Mouse (Mus musculus): Measurements from ENCODE around the gene Cpd. TPM values are rescaled to one million over a fixed set of nuclear protein-coding genes. Genes with fewer than 3 reads are reported as not detected.

The Cpd gene
- polyA plus RNA-seq, 1 experiment from 2014 or later, result 14.5 TPM

DNA sequence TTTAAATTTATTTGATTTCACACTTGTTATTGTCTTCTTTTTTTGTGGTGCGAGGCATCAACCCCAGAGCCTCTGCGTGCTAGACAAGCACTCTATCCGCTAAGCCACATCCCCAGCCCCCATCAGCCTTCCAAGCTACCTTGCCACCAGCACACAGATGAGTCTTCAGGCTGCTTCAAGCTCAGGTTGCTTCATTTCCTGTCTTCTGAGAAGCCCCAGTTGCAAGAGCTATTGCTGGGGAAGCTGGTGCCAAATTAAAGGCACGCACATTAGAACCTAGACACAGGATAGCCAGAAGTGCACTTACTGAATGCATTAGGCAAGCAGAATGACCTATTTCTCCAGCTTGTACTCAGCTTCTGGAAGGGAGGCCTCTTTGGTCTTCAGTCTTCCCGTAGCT is 33.0 kb upstream of the Cpd start:
- H3K4me3 ChIP-seq (ENCODE audit: low read depth, low read length), result no peak overlapping the region
- ATAC-seq (replicated peaks; ENCODE audit: low FRiP score) (no peak), DNase-seq (ENCODE audit: low spot score) (no peak)
- H3K4me2 ChIP-seq, result no peak overlapping the region
- H3K36me3 ChIP-seq (ENCODE audit: control insufficient read depth, insufficient read depth, low read length), result no peaks in the 10 kb centered on the region
- no peak overlapping the region for H3K27ac ChIP-seq (ENCODE audit: low read depth, low read length)
- WGBS, result 72% methylated on average over 5 of the region's 5 CpGs
- no peaks in the 10 kb centered on the region for H3K27me3 ChIP-seq (replicated peaks; ENCODE audit: control insufficient read depth, insufficient read depth, low read length)
- no peaks in the 10 kb centered on the region for H3K9me3 ChIP-seq (ENCODE audit: control insufficient read depth, low read length)
- H3K4me1 ChIP-seq (replicated peaks; ENCODE audit: control insufficient read depth, insufficient read depth, low read length), result no peaks in the 10 kb centered on the region
- H3K9ac ChIP-seq (ENCODE audit: low read depth, low read length), result no peak overlapping the region

DNA sequence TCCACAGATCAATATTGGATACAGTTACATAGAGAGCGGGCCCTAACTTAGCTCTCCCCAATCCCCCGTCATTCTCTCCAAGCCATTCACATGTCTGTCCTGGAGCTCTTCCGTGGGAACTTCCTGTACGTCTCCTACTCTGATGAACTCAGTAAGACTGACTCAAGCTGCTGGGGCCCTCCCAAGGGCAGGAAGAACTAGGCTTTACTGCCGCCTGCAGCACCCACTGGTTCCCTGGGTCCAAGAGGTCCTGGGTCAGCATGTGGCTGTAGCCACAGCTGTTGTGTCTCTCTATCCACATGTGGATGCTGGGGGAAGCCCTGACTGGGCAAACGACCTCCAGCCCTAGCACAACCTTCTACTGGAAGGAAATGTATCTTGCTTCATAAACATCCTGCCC is 27.9 kb upstream of the Cpd start:
- no peak overlapping the region for H3K9ac ChIP-seq (ENCODE audit: low read depth, low read length)
- WGBS, result 51% methylated on average over 6 of the region's 6 CpGs
- H3K9me3 ChIP-seq (ENCODE audit: control insufficient read depth, low read length), result no peaks in the 10 kb centered on the region
- H3K4me3 ChIP-seq (ENCODE audit: low read depth, low read length), result no peak overlapping the region
- H3K4me1 ChIP-seq (replicated peaks; ENCODE audit: control insufficient read depth, insufficient read depth, low read length), result no peaks in the 10 kb centered on the region
- no peak overlapping the region for H3K4me2 ChIP-seq
- H3K27me3 ChIP-seq (replicated peaks; ENCODE audit: control insufficient read depth, insufficient read depth, low read length), result no peaks in the 10 kb centered on the region
- DNase-seq (ENCODE audit: low spot score) (no peak), ATAC-seq (replicated peaks; ENCODE audit: low FRiP score) (no peak)
- no peaks in the 10 kb centered on the region for H3K36me3 ChIP-seq (ENCODE audit: control insufficient read depth, insufficient read depth, low read length)
- no peak overlapping the region for H3K27ac ChIP-seq (ENCODE audit: low read depth, low read length)

DNA sequence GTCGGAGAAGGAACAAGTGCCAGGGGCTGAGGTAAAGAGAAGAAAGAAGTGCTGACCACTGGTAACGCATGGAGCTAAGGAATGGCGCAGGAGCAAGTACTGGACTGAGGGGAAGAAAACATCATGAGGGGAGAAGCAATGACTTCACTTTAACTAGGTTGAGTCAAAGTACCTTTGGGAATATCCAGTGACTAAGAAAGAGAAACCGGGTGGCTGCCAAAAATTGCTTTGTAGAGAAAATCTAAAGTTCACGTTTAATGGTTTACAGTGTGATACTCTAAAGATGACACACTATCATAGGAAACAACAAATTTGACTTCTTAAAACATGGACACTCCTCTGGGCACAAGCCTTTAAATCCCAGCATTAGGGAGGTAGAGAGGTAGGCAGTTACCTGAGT is 27.0 kb upstream of the Cpd start:
- WGBS, result 87% methylated on average over 5 of the region's 5 CpGs
- no peak for ATAC-seq (replicated peaks; ENCODE audit: low FRiP score)
- H3K27me3 ChIP-seq (replicated peaks; ENCODE audit: control insufficient read depth, insufficient read depth, low read length), result no peaks in the 10 kb centered on the region
- DNase-seq (ENCODE audit: low spot score), result no peak
- no peaks in the 10 kb centered on the region for H3K36me3 ChIP-seq (ENCODE audit: control insufficient read depth, insufficient read depth, low read length)
- H3K4me3 ChIP-seq (ENCODE audit: low read depth, low read length), result no peak overlapping the region
- no peak overlapping the region for H3K27ac ChIP-seq (ENCODE audit: low read depth, low read length)
- H3K9ac ChIP-seq (ENCODE audit: low read depth, low read length), result no peak overlapping the region
- H3K4me1 ChIP-seq (replicated peaks; ENCODE audit: control insufficient read depth, insufficient read depth, low read length), result no peaks in the 10 kb centered on the region
- H3K9me3 ChIP-seq (ENCODE audit: control insufficient read depth, low read length), result no peaks in the 10 kb centered on the region
- no peak overlapping the region for H3K4me2 ChIP-seq

DNA sequence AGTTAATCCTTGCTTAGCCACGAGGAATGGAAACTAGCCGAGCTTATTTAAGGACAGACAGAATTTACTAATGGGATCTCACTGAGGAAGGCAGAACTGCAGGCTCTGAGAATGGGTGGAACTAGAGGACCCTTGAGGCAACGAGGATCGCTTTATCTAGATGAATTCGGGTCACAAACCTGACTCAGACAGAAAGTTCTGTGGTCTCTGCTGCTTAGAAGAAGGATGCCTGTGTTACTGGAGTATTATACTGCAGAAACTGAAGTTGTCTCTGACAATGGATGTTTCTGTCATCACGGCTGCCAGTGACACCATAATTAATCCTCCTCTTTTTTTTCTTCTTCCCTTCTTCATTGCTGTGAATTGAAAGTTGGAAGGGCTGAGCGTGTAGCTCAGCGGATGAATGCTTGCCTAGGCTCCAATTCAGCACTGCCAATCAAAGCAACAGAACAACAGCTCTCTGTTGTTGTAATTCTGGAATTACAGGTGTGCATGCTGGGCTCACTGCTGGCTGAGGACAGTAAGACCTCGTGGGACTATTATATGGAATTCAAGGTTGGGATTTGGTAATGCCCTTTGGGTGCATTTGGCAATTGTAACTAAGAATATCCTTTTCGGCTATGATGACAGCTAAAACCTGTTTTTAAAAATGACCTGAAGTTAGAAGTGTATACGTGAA is 25.9 kb upstream of the Cpd start:
- 65% methylated on average over 11 of the region's 11 CpGs for WGBS

DNA sequence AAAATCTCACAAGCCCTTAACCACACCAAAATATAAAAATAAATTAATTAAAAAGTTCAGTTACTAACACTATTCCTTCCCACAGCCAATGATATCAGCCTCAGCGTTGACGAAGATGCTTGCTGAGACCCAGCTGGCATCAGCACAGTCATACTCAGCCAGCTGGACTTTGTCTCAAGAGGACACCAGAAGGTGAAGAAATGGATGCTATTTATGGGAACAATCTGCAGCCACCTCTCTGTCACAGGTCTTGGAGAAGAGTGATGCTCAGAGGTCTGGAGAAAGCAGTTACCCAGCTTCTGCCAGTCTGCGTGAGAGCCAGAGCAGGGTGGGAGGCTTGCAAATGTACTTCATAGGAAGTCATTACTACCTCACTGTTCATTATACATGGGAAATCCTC is 14.4 kb upstream of the Cpd start:
- H3K27me3 ChIP-seq (replicated peaks; ENCODE audit: control insufficient read depth, insufficient read depth, low read length), result 0 out of 2 replicates have a peak, but pooled peaks cover 3% of the 10 kb centered on the region
- WGBS, result 94% methylated on average over 3 of the region's 3 CpGs
- H3K36me3 ChIP-seq (ENCODE audit: control insufficient read depth, insufficient read depth, low read length), result no peaks in the 10 kb centered on the region
- H3K27ac ChIP-seq (ENCODE audit: low read depth, low read length), result no peak overlapping the region
- H3K4me2 ChIP-seq, result no peak overlapping the region
- ATAC-seq (replicated peaks; ENCODE audit: low FRiP score), result no peak
- no peaks in the 10 kb centered on the region for H3K9me3 ChIP-seq (ENCODE audit: control insufficient read depth, low read length)
- no peak overlapping the region for H3K4me3 ChIP-seq (ENCODE audit: low read depth, low read length)
- H3K4me1 ChIP-seq (replicated peaks; ENCODE audit: control insufficient read depth, insufficient read depth, low read length), result no peaks in the 10 kb centered on the region; the same call in 1 of the 2 replicates
- DNase-seq (ENCODE audit: low spot score), result no peak
- no peak overlapping the region for H3K9ac ChIP-seq (ENCODE audit: low read depth, low read length)

More for the DNA sequence above, 25.9 kb upstream of the Cpd start:
- no peak overlapping the region for H3K4me2 ChIP-seq
- no peak overlapping the region for H3K4me3 ChIP-seq (ENCODE audit: low read depth, low read length)
- H3K4me1 ChIP-seq (replicated peaks; ENCODE audit: control insufficient read depth, insufficient read depth, low read length), result no peaks in the 10 kb centered on the region
- H3K27ac ChIP-seq (ENCODE audit: low read depth, low read length), result no peak overlapping the region
- no peak overlapping the region for H3K9ac ChIP-seq (ENCODE audit: low read depth, low read length)
- H3K9me3 ChIP-seq (ENCODE audit: control insufficient read depth, low read length), result no peaks in the 10 kb centered on the region
- H3K27me3 ChIP-seq (replicated peaks; ENCODE audit: control insufficient read depth, insufficient read depth, low read length), result no peaks in the 10 kb centered on the region
- ATAC-seq (replicated peaks; ENCODE audit: low FRiP score) (no peak), DNase-seq (ENCODE audit: low spot score) (no peak)
- H3K36me3 ChIP-seq (ENCODE audit: control insufficient read depth, insufficient read depth, low read length), result no peaks in the 10 kb centered on the region

DNA sequence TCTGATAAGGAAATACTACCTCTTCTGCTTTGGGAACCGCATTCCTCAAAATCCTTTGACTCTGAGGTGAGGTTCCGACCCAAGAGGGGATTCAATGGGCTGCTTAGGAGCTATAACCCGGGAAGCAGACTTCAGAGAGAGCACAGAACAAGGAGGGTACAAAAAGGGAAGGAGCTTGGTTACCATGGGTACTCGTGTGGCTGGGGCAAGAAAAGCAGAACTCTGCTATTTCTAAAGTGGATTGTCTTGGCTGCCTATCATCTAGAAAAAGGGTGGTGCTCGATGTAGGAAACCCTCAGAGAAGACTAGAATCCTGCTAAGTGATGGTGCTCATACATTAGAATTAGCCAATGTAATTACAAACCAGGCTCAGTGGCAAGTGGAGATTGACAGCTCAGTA is 12.4 kb upstream of the Cpd start:
- Histone ChIP-seq H3K4me2 (no peak overlapping the region), H3K36me3 (ENCODE audit: control insufficient read depth, insufficient read depth, low read length) (no peaks in the 10 kb centered on the region), H3K9me3 (ENCODE audit: control insufficient read depth, low read length) (no peaks in the 10 kb centered on the region), H3K4me3 (ENCODE audit: low read depth, low read length) (no peak overlapping the region), H3K9ac (ENCODE audit: low read depth, low read length) (no peak overlapping the region), H3K27ac (ENCODE audit: low read depth, low read length) (no peak overlapping the region), H3K4me1 (replicated peaks; ENCODE audit: control insufficient read depth, insufficient read depth, low read length) (no peaks in the 10 kb centered on the region; the same call in none of the 2 replicates), H3K27me3 (replicated peaks; ENCODE audit: control insufficient read depth, insufficient read depth, low read length) (0 out of 2 replicates have a peak, but pooled peaks cover 3% of the 10 kb centered on the region)
- ATAC-seq (replicated peaks; ENCODE audit: low FRiP score), result no peak
- WGBS, result 36% methylated on average over 5 of the region's 5 CpGs
- DNase-seq (ENCODE audit: low spot score), result no peak

DNA sequence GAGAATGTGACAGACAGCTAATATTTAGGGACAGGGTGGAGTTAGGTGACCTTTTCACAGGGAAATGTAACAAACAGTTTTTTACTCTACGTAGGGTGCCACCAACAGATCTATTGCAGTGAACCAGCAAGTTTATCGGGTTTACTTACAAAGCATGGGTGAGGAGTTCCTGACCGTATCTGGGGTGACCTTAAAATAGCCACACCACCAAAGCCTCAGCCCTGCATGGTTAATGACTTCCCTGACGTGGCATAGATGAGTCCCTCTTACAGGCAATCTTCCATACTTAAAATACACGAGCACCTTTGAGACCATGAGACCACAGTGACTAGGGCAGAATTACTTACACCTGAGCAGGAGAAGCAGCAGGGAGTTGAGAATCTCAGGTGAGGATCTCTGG is 12.0 kb upstream of the Cpd start:
- WGBS, result 39% methylated on average over 5 of the region's 5 CpGs
- H3K4me2 ChIP-seq, result no peak overlapping the region
- H3K4me1 ChIP-seq (replicated peaks; ENCODE audit: control insufficient read depth, insufficient read depth, low read length), result no peaks in the 10 kb centered on the region; the same call in none of the 2 replicates
- no peaks in the 10 kb centered on the region for H3K9me3 ChIP-seq (ENCODE audit: control insufficient read depth, low read length)
- no peaks in the 10 kb centered on the region for H3K36me3 ChIP-seq (ENCODE audit: control insufficient read depth, insufficient read depth, low read length)
- H3K9ac ChIP-seq (ENCODE audit: low read depth, low read length), result no peak overlapping the region
- no peak overlapping the region for H3K4me3 ChIP-seq (ENCODE audit: low read depth, low read length)
- H3K27me3 ChIP-seq (replicated peaks; ENCODE audit: control insufficient read depth, insufficient read depth, low read length), result 0 out of 2 replicates have a peak, but pooled peaks cover 3% of the 10 kb centered on the region
- no peak overlapping the region for H3K27ac ChIP-seq (ENCODE audit: low read depth, low read length)
- no peak for DNase-seq (ENCODE audit: low spot score)
- ATAC-seq (replicated peaks; ENCODE audit: low FRiP score), result no peak

DNA sequence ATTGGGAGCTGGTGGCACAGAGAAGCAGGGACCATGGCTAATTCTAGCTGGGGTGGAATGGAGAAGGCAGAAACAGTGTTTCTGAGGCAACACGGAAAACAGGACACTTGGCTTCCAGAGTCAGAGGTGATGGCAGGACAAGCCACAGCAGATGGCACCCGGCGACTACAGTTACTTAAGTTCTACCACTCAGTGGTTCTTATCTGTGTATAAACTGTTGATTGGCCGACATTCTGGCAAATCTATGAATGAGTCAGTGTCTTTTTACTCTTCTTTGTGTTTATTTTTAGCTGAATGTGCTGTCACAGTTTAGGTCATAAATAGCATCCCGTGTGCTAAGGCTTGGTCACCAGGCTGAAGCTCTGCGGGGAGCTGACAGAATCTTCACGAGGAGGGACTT is 10.3 kb upstream of the Cpd start:
- H3K27ac ChIP-seq (ENCODE audit: low read depth, low read length), result no peak overlapping the region
- no peaks in the 10 kb centered on the region for H3K9me3 ChIP-seq (ENCODE audit: control insufficient read depth, low read length)
- H3K9ac ChIP-seq (ENCODE audit: low read depth, low read length), result no peak overlapping the region
- no peaks in the 10 kb centered on the region for H3K36me3 ChIP-seq (ENCODE audit: control insufficient read depth, insufficient read depth, low read length)
- H3K4me1 ChIP-seq (replicated peaks; ENCODE audit: control insufficient read depth, insufficient read depth, low read length), result no peaks in the 10 kb centered on the region; the same call in none of the 2 replicates
- H3K4me3 ChIP-seq (ENCODE audit: low read depth, low read length), result no peak overlapping the region
- 69% methylated on average over 7 of the region's 7 CpGs for WGBS
- DNase-seq (ENCODE audit: low spot score) (no peak), ATAC-seq (replicated peaks; ENCODE audit: low FRiP score) (no peak)
- H3K27me3 ChIP-seq (replicated peaks; ENCODE audit: control insufficient read depth, insufficient read depth, low read length), result 0 out of 2 replicates have a peak, but pooled peaks cover 3% of the 10 kb centered on the region
- H3K4me2 ChIP-seq, result no peak overlapping the region

DNA sequence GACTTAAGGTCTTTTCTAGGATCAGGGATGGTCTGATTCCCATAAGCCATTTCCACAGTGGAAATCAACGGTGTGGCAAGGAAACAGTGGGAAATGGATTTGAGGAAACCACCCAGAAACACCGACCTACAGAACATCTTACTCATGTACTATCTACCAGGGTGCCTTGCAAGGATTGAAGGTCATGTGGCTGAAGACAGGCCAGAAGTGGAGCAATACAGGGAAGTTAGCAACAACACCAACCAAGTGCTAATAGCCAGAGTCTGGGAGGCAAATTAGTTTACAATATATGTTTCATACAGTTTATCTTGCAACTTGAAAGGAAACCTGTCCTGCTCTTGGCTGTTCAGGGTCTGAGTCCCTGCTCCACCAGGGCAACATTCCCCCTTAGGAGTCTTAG is 9.8 kb upstream of the Cpd start:
- Histone ChIP-seq H3K27me3 (replicated peaks; ENCODE audit: control insufficient read depth, insufficient read depth, low read length) (0 out of 2 replicates have a peak, but pooled peaks cover 3% of the 10 kb centered on the region), H3K4me1 (replicated peaks; ENCODE audit: control insufficient read depth, insufficient read depth, low read length) (no peaks in the 10 kb centered on the region; the same call in none of the 2 replicates), H3K27ac (ENCODE audit: low read depth, low read length) (no peak overlapping the region), H3K9ac (ENCODE audit: low read depth, low read length) (no peak overlapping the region), H3K9me3 (ENCODE audit: control insufficient read depth, low read length) (no peaks in the 10 kb centered on the region), H3K4me3 (ENCODE audit: low read depth, low read length) (no peak overlapping the region), H3K4me2 (no peak overlapping the region), H3K36me3 (ENCODE audit: control insufficient read depth, insufficient read depth, low read length) (no peaks in the 10 kb centered on the region)
- WGBS, result 70% methylated on average over 2 of the region's 2 CpGs
- DNase-seq (ENCODE audit: low spot score) (no peak), ATAC-seq (replicated peaks; ENCODE audit: low FRiP score) (no peak)

Data from liver, embryonic 11.5 days (tissue).